Mouse (Mus musculus) fat pad, adult 2 months (tissue): ENCODE measurements around the gene Tubb4b.

Experiments
- DNase-seq: peaks from one replicate; pipeline ENCODE4 v3.0.0-alpha.2; 2011; ENCODE audit warnings: low read depth, low spot score; ENCODE audit errors: extremely low read depth

Tubb4b gene

DNA sequence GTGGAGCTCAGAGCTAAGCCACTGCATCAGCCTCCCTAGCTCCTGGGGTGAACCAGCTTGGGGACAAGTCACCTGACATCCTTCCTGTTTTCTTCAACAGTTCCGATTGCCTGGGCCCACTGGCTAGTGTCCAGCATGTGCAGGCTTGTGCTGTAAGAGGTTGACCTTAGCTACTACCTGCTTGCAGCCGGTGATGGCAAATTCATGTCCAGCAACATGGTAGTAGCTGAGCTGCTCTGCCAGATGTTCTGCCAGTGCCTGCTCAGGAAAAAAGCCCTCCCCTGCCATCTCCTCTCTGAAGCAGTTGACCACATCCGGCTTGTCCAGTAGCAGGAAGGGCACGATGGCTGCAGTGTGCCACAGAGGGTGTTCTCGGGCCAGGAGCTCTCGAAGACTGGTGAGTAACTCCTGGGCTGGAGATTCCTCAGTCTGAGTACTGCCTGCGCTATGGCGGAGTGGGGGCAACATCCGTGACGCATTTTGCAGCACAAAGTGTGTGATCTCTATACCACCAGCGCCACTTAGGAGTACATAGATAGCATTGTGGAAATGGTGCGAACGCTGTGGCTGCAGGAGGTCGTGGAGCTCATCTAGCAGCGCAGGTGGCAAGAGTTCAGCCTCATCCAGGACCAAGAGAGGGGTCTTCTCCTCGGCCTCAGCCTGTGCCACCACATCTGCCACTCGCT, 29.9 kb downstream of the Tubb4b start:
- DNase-seq = no peak

DNA sequence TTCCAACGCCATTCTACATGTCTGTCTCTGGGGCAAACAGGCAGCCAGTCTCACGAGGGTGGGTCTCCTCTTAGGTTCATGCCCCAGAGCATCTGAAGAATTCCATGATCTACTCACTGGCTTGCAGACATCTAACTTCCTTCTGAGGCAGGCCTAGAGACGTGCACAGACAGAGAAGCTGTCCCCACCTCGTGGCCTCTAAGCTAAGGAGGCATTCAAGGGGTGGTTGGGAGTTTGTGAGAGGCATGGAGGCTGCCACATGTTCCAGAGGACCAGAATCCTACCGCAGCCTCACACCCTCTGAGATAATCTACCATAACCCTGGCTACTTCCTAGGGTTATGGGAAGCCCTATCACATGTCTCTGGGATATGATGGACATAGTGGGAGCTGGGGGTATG, 30.5 kb downstream of the Tubb4b start:
- no peak for DNase-seq

DNA sequence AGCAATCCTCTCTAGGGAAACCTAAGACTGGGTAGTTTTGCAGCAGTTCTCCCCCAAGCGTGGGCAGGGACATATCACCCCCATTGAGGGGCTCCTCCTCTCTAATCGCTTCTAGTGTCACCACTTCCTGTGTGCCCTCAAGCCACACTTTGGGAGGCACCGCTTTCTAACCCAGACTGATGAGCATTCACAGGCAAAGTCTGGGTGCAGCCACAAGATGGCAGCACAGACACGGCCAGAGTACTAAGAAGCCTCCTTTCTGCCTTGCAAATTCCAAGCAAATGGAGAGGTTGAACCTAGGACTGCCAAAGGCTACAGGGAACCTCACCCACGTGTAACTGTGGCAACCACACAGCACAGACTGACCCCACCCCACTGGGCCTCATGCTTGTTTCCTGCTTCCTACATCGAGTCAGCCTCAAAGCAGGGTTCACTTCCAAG, 31.2 kb downstream of the Tubb4b start:
- no peak for DNase-seq

DNA sequence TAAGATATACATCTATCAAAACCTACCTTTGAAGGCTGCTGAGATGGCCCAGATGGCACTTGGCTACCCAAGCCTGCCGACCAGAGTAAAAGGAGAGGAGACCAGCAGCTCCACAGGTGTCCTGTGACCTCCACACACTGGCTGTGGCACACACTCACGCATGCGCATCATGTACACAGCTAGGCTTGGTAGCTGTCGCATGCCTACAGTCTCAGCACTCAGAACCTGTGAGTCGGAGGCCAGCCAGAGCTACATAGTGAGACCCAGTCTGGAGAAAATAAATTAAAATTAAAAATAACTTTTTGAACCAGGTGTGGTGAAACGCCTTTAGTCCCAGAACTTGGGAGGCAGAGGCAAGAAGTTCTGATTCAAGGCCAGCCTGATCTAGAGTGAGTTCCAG, 36.7 kb downstream of the Tubb4b start:
- DNase-seq = no peak

DNA sequence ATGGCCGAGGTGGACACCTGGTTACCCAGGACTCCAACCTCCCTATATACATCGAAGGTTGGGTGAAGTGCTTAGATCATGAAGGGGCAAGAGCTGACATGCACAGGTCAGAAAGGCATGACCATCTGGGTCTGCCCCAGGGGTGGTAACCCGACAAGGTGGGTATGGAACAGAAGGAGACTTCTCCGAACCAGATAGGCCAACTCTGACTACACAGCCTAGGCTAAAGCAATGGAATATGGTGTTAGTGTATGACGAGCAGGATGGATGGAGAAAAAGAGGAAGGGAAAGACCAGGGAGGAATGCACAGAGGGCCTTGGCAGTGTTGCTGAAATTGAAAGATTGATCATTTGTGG, 37.9 kb downstream of the Tubb4b start:
- DNase-seq = no peak

DNA sequence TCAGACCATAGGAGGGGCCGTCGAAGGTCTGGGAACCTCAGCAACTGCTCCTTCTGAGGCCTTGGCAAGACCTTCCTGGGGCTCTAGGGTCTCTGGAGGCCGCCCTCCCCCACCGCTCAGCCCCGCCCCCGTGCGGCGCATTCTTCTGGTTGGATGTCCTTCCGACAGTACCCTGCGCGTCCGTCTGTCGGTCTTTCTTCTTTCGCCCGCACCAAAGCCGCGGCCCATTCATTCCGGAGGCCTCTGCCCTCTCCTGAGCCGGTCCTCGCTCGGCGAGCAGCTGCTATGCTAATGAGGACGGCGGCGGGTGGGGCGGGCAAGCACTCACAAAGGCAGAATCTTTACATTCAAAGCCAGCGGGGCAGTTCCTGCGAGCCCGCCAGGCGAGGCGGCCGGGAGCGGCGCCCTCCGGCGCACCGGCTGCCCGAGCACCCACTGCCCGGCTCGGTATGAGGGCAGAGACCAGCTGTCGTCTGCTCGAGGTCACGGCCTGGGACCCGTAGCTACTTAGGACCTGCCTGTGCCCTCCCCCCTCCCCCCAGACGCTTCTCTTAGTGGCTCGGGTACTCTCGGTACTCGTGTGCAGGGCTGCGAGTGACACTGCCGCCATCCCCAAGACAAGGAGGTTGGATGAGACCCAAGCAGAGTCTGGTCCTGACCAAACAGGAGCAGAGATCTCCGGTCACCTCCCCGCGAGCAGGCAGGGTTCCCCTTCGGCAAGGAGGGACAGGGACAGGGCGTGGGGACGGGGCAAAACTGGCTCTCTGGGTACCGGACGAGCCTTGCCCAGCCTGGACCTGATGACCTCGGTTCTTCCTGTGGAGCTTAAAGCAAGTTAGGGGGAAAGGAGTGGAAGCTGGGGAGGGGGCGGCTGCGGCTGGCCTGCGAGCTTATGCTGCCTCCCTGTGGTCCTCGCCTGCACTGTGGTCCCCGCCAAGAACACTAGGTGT, 38.6 kb downstream of the Tubb4b start:
- DNase-seq = no peak

DNA sequence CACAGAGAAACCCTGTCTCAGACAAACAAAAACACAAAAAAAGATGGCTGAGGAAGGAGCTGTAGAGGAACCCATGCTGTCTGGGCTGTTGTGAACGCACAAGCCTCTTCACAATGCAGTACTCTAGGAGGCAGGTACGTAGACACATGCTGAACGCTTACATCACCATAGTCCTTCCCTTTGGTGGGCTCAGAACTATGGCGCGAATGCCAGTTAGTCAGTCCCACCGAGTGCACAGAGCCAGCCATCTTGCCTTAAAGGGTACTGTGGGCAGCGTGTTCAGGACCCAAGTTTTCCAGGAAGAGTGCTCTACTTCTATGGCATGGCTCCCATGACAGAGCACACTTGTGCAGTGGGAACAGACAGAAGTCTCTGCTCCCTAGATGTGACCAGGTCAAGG, 40.0 kb downstream of the Tubb4b start:
- DNase-seq = no peak

DNA sequence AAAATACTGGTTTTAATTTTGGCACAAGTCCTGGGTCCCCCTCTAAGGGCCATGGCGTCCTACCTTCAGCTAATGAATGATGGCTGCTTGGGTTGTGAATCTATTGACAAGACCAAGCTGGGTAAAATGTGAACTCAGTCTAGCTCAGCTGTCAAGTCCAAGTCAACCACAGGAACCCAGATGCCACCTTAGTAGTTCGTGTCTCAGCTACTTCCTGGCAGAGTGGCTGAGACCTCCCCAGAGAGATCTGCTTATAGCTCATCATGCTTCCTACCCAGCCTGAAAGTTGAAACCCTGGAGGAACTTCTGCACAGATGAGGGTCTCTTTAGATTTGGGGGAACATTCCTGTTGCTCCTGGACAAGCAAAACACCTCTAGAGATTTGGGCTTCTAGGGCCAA, 41.2 kb downstream of the Tubb4b start:
- no peak for DNase-seq

DNA sequence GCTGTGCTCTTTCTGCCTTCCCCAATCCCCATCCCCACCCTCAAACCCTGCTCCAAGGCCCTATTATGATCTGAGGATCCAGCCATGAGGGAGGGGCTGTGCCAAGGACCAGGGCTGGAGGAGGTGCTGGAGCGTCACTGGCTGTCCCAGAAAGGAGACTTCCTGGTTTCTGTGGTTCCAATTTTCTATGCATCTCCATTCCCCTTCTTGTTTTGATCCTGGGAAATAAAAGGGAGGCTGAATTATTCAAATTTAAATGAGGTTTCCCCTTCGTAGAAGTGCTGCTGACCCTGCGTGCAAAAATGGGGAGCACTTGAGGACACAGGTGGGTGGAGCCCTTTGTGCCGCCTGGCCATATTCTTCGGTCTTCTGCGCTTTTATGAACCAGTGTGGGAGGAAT, 41.8 kb downstream of the Tubb4b start:
- DNase-seq = no peak

DNA sequence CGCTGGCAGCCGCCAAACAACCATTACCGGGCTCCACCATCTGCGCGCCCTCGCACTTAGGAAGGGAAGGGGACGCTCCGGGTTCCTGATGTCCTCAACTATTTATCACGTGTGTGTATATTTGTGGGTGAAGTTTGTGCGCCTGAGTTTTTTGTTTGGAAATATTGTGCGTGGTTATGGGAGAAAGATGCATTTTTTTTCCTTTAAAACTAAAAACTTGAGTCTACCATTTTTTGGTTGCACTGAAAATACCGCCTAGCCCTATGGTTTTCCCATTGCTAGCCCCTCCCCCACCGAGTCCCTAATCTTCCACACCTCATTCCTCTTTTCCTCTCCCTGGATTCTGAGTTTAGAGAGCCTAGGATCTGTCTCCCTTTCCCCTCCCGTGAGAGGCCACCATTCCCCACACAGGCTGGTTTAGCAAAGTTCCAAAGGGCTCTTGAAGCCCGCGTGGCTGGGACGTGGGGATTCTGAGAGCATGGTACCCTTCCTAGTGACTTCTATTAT, 42.6 kb downstream of the Tubb4b start:
- no peak for DNase-seq

DNA sequence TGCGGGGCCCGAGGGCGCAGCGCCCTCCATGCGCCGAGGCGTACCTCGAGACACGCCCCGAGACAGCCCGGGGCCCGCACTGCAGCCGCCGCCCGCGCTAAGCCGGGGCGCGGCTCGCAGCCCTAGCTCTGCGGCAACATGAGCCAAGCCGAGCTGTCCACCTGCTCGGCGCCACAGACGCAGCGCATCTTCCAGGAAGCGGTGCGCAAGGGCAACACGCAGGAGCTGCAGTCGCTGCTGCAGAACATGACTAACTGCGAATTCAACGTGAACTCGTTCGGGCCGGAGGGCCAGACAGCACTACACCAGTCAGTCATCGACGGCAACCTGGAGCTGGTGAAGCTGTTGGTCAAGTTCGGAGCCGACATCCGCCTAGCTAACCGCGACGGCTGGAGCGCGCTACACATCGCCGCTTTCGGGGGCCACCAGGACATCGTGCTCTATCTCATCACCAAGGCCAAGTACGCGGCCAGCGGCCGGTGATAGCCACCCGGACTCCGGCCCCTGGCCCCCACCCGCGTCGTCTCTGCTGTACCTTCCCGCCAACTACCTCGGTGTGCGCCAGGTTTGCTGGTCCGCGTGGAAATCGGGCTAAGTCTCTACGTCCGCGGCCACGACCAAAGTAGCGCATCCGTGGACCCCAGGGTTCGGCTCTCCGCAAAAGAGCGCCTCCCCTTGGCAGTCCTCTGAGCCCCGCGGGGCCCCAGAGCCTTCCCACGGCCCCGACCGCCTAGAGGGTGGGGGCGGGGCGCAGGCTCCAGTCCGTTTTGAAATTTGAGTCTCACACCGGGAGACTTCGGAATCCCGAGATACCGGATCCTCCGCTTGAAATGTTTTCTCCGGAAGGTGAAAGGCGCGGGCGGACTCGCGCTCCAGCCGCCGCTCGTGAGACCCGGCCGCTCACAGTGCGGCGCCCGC, 43.3 kb downstream of the Tubb4b start:
- no peak for DNase-seq

DNA sequence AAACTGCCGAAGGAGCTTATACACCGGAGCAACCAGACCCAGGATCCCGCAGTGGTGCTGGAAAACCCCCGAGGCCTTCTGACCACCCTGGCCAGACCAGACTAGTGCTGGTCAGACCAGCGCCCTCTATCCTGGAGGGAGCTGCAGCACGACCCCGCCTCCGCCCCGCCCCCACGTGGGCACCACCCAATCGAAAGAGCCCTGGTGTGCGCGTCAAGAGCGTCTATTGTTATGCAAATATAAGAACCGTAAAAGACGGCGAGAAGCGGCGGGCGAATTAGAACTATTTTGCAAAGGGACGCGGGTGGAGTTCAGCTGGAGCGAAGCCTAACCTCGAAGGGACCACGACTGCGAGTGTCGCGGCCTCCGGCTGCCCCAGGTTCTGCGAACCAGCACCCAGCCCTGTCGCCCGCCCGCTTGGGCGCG, 44.0 kb downstream of the Tubb4b start, which contains the start of gene Nrarp:
Gene Nrarp, plus strand, starts transcription at position 281 of the 426 bp plus-strand sequence.
- no peak for DNase-seq

DNA sequence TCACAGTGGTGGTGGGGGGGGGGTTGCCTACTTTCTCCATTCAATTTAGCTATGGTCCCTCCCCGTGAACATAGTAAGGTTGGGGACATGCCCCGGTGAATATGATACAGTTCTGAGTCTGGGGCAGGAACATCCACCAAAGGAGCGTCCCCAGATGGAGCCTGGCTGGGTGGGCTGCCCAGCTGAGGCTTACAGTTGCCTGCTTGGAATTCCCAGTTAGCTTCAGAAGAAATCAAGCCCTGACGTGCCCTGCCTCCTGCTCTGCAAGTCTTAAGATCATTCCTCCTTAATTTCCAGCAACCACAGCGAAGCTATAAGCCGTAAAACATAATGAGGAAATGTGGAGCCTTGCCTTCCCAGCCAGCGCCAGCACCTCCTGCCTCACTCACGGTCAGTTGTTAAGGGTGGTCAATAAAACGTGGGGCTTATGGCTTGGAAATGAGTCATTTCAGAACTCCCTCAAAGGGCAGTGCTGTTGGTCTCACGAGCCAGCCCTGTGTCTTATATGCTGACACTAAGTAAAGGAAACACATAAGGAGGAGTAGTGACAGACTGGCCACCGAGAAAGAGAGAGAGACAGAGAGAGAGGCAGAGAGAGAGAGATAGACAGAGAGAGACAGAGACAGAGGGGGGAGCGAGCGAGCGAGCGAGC, 44.8 kb downstream of the Tubb4b start:
- DNase-seq = no peak

DNA sequence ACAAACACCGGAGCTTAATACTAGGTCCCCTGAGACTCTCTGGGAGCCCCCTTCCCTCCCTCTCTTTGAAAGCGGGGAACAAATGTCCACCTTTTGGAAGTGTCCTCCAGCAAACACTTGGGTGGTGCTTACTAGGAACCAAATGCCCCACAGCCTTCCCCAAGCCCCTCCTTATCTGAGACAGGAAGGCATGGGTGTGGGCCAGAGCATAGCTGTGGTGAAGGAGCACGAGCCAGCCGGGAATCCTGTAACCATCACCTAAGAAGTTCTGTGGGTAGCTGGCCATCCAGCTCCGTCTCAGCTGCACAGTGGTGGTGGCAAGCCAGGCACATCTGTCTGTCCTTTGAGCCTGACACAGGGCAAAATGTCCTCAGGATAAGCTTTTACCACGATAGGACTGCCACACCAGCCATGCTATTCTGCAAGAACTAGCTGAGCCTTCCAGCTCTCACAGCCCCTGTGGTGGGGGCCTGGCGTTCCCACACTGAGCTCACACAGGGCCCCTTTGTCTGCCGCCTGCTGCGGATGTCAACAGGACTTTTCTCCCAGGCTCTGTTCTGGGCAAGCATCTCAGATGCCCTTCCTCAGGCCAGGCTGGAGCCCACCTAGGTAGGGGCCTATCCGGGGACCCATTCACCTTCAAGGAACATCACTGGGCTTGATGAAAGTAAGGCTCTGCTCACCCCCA, 46.1 kb downstream of the Tubb4b start:
- no peak for DNase-seq

DNA sequence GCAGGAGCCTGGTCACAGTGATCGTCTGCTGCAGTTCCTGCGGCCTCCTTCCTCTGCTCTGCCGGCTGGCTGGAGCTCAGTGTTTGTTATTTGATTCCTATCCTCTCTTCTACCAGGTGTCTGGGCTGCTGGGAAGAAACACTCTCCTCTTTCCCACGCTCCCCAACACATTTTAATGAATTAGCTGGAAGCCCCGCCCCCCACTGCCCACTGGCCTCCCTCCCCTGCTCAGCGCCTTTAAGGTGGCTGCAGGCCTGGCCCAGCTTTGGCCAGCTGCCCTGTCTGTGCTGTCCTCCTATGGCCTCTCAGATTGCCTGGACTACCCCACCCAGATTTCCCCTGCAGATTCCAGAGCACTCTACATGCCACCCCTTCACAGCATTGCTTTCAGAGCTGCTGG, 46.8 kb downstream of the Tubb4b start:
- DNase-seq = no peak

DNA sequence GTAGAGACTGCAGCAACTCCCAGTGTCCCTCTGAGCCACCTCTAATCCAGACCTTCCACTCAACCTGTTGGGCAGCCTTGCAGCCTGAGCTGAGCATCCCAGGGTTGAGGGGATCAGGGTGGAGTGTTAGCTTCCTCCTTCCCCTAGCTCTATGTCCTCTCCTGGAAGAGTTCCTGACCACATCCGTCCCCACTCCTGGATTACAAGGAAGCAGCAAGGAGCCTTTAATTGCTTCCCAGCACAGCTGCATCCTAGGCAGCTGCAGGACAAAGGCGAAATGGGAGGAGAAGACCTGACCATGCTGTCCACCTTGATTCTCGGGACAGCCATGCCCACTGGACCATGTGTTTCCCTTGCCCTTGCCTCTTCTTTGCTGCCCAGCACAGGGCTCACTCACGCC, 47.4 kb downstream of the Tubb4b start:
- no peak for DNase-seq

DNA sequence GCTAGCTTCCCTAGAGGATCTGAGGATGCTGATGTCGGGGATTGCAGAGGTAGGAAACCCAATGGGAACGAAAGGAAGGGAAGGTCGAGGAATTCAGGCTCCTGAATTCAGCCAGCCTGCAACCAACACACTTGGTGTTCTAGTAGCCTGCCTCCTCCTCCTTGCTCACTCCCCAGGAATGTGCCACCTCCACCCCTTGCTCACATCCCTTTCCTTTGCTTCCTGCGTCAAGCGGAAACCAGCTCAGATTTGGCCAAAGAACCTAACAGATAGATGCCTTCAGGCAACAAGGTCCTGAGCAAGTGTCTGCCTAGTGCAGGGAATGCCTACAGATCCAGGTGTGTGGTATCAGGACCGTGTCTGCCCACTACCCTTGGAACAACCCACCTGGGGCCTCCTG, 47.9 kb downstream of the Tubb4b start:
- no peak for DNase-seq

DNA sequence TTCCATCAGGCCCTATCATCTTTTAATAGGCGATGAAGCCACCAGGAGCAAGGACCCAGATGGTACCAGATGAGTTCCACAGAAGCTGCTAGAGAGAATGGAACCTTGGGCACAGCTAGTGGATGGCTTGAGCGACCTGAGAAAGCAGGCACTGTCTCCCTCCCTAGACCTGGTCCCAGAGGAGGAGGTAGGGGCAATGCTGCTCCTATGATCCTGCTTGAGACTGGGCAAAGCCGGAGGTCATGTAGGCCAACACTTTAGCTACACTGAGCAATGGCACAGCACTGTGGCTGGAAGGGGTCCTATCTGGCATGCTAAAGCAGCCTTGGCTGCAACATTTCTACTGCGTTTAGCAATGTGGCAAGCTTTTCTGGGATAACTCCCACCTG, 48.8 kb downstream of the Tubb4b start:
- DNase-seq = no peak

DNA sequence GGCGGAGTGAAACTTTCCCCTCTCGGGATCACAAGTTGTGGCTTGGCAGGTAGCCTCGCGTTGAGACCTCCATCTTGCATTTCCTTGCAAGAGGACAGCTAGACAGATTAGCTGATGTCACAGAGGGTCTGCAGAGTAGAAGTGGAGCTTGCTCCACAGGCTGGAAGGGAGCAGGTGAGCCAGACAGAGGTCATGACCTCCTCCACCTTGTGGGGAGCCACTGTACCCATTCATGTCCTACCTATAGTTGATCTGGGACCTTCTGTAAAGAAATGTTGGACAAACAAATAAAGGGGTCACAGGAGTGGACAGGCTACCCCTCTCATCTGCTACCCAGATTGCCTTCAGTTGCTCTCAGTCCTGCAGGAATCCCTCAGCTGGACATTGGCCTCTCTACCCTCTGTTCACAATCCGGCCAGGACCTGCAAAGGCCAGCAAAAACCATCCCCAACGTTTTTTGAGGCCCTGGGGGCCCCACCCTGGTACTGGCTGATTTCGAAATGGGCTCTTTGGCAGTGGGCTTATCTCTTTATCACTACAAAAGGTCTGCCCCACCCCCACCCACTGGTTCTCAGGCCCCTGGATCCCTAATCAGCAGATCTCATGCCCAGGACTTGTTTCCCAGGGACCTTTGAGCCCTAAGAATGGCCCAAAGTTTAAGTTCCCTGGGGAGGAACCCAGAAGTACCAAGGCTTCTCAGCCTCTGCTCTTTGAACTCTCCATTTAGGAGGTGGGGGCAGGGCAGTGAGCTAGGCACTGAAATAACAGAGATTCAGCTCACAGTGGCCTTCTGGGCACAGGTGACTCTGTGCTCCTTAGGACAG, 49.4 kb downstream of the Tubb4b start:
- no peak for DNase-seq
